Mouse (Mus musculus) 3T3-L1 (cell line): Measurements from ENCODE around the gene Rmdn3.

ENCODE experiments used
- DNase-seq: peaks from one replicate; pipeline ENCODE4 v3.0.0-alpha.2; 2015; ENCODE audit warnings: low read depth, low spot score

Rmdn3 gene

DNA sequence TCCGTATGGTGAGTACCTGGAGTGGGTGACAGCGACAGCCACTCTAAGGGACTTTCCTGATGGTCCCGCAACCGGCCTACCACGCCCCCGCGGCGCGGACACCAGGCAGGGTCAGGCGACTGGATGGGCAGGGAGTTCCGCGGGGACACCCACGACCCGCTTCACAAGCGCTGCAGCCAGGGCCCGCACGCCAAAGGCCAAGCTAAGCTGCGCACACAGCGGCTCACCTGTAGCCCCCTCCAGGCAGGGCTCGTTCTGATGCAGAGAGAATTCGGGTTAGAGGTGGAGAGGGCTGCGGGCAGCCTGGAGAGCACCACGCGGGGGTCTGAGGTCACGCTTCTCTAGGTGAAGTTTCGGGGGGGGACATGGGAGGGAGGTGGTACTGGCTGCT is 11.0 kb upstream of the Rmdn3 start:
- DNase-seq, result no peak

- peak; percentile 39 for DNase-seq
Observed at GRCm38 (mm10) chr2:119166901-119167865, 10.3 kb upstream of the Rmdn3 start, which contains the start of gene Gchfr. Gene Gchfr, plus strand, starts transcription at chr2:119167773.

DNA sequence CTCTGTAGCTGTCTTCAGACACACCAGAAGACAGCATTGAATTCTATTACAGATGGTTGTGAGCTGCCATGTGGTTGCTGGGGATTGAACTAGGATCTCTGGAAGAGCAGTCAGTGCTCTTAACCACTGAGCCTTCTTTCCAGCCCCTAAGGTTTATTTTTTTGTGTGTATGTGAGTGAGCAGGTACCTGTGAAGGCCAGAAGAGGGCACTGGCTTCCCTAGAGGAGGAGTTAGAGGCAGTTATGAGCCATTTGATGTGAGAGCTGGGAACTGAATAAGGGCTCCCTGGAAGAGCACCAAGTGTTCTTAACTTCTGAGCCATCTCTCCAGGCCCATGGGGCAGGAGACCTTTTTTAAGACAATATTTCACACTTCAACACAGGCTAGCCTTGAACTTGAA is 8.6 kb upstream of the Rmdn3 start:
- no peak for DNase-seq

DNA sequence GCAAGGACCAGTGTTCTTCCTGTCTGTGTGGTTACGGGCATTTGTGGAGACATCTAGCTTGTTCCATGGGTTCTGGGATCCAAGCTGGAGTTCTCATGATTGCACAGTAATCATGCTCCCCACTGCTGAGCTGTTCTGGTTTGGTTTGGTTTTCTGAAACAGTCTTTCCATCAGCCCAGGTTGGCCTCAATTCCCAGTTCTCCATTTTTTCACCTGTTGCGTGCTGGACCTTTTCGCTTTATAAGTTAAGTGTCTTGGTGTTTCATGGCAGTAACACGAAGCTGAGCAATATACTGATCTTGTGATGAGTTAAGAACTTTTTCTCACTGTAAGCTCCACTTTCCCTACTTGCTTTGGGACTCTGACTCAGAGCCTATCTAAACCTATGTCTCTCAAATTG is 7.2 kb upstream of the Rmdn3 start:
- DNase-seq, result no peak

DNA sequence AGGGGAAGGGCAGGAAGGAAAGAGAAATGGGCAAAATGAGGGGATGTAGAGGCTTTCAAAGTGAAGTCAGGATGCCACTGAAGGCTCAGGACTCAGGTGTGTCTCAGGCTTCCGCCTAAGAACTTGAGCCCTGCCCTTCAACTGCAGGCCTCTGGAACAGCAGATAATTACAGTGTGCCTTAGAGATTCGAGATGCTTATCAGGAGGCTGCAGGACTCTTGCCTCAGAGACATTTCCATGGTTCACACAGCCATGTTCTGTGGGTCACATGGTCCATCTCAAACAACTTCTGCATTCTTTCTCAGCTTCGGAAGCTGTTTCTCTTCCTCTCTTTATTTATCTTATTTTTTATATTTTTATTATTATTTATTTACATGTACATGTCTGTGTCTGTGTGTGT is 6.3 kb upstream of the Rmdn3 start:
- no peak for DNase-seq

- no peak for DNase-seq
Observed at GRCm38 (mm10) chr2:119161247-119161646, 4.4 kb upstream of the Rmdn3 start.

GRCm38 (mm10) chr2:119157836-119158235 is 1.0 kb upstream of the Rmdn3 start:
- no peak for DNase-seq

GRCm38 (mm10) chr2:119156081-119156680 is 653 bp downstream of the Rmdn3 start:
- peak; percentile 40 for DNase-seq

GRCm38 (mm10) chr2:119155388-119155787 is 1.4 kb downstream of the Rmdn3 start:
- DNase-seq, result no peak

GRCm38 (mm10) chr2:119154683-119155082 is 2.2 kb downstream of the Rmdn3 start:
- no peak for DNase-seq

DNA sequence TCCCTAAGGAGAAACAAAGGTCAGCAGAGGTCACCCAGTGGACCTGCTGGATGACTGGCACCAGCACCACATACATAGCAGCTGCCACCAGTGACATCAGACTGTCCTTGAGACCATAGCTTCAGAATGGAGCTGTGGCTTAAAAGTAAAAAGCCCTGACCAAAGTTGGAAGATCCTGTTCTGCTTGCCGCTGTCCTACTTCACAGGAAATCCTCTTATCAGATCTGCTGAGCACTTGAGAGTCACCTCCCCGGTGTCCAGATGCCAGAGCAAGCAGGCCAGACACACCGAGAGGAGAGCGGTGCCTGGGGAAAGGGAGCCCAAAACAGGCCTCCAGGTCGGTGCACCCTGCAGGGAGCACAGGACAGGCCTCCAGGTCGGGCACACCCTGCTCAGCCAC is 4.6 kb downstream of the Rmdn3 start:
- DNase-seq, result no peak

DNA sequence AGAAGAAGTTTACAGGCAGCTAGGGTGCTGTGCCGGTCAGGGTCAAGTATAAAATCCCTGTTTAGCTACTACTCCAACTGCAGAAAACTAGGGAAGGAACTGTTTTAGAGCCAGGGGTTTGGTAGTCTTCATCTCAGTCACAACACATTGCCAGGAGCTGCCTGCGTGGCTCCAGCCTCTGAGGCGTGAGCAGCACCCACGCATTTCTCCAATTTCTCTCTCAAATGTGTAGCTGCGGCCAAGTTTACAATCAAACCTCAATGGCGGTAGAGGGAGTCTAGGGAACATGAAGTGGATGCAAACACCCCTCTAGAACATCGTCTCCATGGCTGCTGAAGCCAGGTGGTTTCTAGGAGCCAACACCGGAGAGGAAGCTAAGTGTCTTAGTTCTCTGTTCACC is 9.1 kb downstream of the Rmdn3 start:
- no peak for DNase-seq

- no peak for DNase-seq
Observed at GRCm38 (mm10) chr2:119147160-119147678, 9.6 kb downstream of the Rmdn3 start.

- DNase-seq, result no peak
Observed at GRCm38 (mm10) chr2:119146435-119146834, 10.4 kb downstream of the Rmdn3 start.

DNA sequence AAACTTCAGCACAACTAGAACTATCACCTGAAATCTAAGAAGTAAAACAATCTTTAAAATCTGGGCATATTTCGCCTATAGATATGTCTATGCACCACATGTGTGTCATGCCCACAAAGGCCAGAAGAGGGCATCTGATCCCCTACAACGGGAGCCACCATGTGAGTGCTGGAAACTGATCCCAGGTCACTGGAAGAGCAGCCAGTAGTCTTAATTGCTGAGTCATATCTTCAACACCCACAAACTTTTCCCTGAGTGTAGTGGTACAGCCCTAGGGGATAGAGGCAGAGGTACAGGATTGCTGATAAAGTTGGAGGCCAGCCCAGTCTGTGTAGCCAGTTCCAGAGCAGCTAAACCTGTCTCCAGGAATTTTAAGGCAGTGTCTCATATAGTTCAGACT is 11.6 kb downstream of the Rmdn3 start:
- peak; percentile 57 for DNase-seq

DNA sequence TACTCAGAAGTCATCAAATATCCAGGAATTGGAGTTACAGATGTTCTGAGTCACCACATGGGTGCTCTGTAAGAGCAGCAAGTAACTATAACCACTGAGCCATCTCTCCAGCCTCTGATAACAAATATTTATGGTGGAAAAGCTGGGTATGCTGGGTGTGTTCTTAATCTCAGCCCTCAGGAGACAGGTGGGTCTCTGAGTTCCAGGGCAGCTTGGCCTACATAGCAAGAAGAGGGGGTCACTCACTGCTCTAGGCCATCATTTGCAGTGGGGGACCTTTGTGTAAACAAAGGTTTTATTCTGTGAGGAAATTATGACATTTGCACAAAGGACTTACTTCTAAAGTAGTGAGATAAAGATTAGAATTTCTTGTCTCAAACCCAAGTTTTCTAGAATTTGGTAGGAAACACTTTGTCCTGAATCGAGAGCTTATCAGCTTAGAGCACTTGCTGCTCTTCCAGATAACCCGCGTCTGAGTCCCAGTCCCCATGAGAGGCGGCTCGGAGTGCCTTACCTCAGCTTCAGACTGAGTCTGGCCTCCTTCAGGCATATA is 20.4 kb downstream of the Rmdn3 start:
- no peak for DNase-seq

DNA sequence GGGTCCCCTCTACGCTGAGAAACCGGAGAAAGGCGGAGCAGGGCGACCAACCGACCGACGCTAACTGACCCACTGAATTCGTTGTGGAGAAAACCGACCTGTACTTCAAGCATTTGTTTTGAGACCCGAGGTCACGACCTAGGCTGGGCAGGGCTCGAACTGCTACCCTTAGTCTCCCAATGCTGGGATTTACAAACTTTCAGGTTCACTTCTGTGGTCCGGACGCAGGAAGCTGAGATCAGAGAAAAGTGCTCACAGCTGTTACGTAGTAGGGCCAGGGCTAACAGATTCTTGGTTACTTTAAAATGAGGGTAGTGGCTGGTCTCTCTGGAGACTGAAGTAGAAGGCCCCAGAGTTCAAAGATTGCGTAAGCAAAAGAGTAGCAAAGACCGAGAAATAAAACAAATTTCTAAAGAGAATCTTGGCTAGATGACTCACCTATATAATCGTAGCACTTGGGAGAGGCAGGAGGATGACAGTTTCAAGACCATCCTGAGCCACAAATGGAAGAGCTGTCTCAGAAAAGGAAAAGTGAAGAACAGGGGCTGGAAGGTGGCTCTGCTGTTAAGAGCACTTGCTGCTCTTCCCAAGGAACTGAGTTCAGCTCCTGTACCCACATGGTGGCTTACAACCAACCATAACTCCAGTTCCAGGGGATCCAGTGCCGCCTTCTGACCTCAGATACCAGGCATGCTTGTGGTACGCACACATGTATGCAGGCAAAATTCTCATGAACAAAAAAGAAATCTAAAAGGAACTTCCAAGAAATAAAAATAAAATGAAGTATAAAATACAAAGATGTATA is 43.5 kb downstream of the Rmdn3 start:
- peak; percentile 61 for DNase-seq

GRCm38 (mm10) chr2:119112438-119113112 is 44.3 kb downstream of the Rmdn3 start, which contains the start of gene Rad51:
Gene Rad51, plus strand, starts transcription at chr2:119112793.
- peak; percentile 92 for DNase-seq

DNA sequence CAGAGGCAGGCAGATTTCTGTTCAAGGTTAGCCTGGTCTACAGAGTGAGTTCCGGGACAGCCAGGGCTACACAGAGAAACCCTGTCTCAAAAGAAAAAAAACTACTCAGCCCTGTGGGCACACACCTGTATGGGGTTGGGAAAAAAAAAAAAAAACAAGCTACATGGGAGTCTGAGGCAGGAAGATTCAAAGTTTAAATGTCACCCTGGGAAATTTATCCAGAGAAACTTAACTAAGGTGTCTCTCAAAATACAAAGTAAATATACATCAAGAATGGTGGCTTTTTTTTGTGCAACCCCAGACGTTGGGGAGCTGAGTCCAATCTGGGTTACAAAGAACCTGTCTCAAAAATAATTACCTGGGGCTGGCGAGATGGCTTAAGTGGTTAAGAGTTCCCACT is 45.8 kb downstream of the Rmdn3 start:
- no peak for DNase-seq

DNA sequence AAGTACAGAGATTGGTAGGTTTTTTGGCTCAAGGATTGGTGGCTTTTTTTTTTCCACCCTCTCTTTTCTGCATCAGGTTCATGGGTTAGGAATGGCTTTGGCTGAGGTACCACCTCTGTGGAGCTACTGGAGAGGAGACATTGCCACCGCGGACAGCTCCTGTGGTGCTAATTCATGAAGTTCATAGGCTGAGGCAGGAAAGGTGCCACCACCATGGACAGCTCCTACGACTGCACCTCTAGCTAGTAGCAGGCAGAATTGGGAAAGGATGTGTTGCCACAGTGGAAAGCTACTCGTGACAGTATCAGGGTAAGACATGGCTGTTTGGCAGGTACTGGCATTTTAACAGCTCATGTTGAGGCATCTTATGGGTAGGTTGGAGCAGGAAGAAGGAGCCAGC is 48.3 kb downstream of the Rmdn3 start:
- DNase-seq, result peak; percentile 87

DNA sequence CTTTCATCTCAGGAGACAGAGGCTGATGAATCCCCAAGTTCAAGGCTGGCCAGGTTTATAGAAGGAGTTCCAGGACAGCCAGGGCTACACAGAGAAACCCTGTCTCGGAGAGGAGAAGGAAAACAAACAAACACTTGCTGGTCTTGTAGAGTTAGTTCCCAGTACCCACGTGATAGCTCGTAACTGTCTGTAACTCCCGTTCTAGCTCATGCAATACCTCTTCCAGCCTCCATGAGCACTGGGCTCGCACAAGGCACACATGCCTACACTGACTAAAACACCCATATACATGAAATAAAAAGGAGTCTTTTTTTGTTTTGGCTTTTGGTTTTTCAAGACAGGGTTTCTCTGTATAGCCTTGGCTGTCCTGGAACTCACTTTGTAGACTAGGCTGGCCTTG is 50.3 kb downstream of the Rmdn3 start:
- DNase-seq, result peak; percentile 24
